Mouse (Mus musculus) layer of hippocampus, adult 18-20 months (tissue): ENCODE results near the gene Nav2. TPM values are rescaled to one million over a fixed set of nuclear protein-coding genes. Genes with fewer than 3 reads are reported as not detected.

ENCODE experiments used
- DNase-seq, 2 experiments: peaks; one replicate each; pipeline ENCODE4 v3.0.0; 2022; ENCODE audit warnings: low spot score in 2 of 2
- long read RNA-seq: library from polyadenylated mRNA; stranded (forward); transcript quantifications from one replicate; pipeline ENCODE4 v2.0.0, GENCODE M21; 2021
- total RNA-seq, 2 experiments: library from RNA; stranded (reverse); gene quantifications; 2 replicates each; pipeline ENCODE4 v1.2.3; 2021

The Nav2 gene
- total RNA-seq = 10 to 100 TPM; 66.2 to 73.7 TPM
- long read RNA-seq, partial matches to known transcripts = 2 of 8 reads
- long read RNA-seq, other reads (novel, unspliced or antisense) = 6 of 8 reads

- DNase-seq = no peak
These were observed at the start of gene Nav2 for GRCm38 (mm10) chr7:48908521-48909341. Gene Nav2 (plus strand): TSS chr7:48908716.

GRCm38 (mm10) chr7:48859362-48859761, 49.2 kb upstream of the Nav2 start:
- DNase-seq = no peak

GRCm38 (mm10) chr7:48860948-48861347, 47.6 kb upstream of the Nav2 start:
- no peak for DNase-seq

- no peak for DNase-seq
These were observed 46.7 kb upstream of the Nav2 start for GRCm38 (mm10) chr7:48861796-48862195.

GRCm38 (mm10) chr7:48864199-48864598, 44.3 kb upstream of the Nav2 start:
- DNase-seq = no peak

GRCm38 (mm10) chr7:48864671-48865458, 43.7 kb upstream of the Nav2 start:
- no peak for DNase-seq

- no peak for DNase-seq
These were observed 40.9 kb upstream of the Nav2 start for GRCm38 (mm10) chr7:48867576-48867975.

- no peak for DNase-seq
These were observed 38.4 kb upstream of the Nav2 start for GRCm38 (mm10) chr7:48870144-48870543.

- DNase-seq = no peak
These were observed 37.8 kb upstream of the Nav2 start for GRCm38 (mm10) chr7:48870579-48871180.

- no peak for DNase-seq
These were observed 37.2 kb upstream of the Nav2 start for GRCm38 (mm10) chr7:48871292-48871691.

- DNase-seq = no peak
These were observed 33.4 kb upstream of the Nav2 start for GRCm38 (mm10) chr7:48875096-48875495.

GRCm38 (mm10) chr7:48876526-48876925, 32.0 kb upstream of the Nav2 start:
- DNase-seq = peak; percentile 26 to 83

- DNase-seq = no peak
These were observed 30.6 kb upstream of the Nav2 start for GRCm38 (mm10) chr7:48877786-48878390.

- DNase-seq = no peak
These were observed 28.9 kb upstream of the Nav2 start for GRCm38 (mm10) chr7:48879574-48879973.

- DNase-seq = peak; percentile 91 to 95
These were observed 27.7 kb upstream of the Nav2 start for GRCm38 (mm10) chr7:48880591-48881481.

GRCm38 (mm10) chr7:48881486-48881885, 27.0 kb upstream of the Nav2 start, which contains the start of gene E2f8:
Gene E2f8 (minus strand): TSS chr7:48881596.
- no peak for DNase-seq

- no peak for DNase-seq
These were observed 26.4 kb upstream of the Nav2 start for GRCm38 (mm10) chr7:48881971-48882609.

- DNase-seq = no peak
These were observed 24.8 kb upstream of the Nav2 start for GRCm38 (mm10) chr7:48883525-48884265.

- no peak for DNase-seq
These were observed 24.3 kb upstream of the Nav2 start for GRCm38 (mm10) chr7:48884266-48884611.
